Mouse (Mus musculus): ENCODE data around the gene Chit1. TPM values are rescaled to one million over a fixed set of nuclear protein-coding genes. Genes with fewer than 3 reads are reported as not detected.
A peak's percentile ranks its signal among the peaks of the same experiment; 100 is the strongest.

Chit1 gene
- 0.32 and 0.49 TPM in 2 replicates for polyA plus RNA-seq (2016; fragmentation: Nextera tagmentation; extraction: Ambion mirVana)

GRCm38 (mm10) chr1:134110979-134111378 lies at the start of gene Chit1:
Gene Chit1 (plus strand): TSS chr1:134111242.
- 58% methylated on average over 4 of the region's 4 CpGs for WGBS
- H3K27ac ChIP-seq (ENCODE audit: poor library complexity, severe bottlenecking): no peak within 1 kb of the TSS

GRCm38 (mm10) chr1:134061915-134062314 lies 49.1 kb upstream of the Chit1 start:
- H3K9me3 ChIP-seq (replicated peaks): no peaks in the 10 kb centered on the region
- no peaks in the 10 kb centered on the region for H3K36me3 ChIP-seq
- peak overlapping the region; percentile 99; the same call in 1 of the 2 replicates for H3K27ac ChIP-seq (ENCODE audit: poor library complexity, severe bottlenecking)
- no peak for ATAC-seq (ENCODE audit: insufficient number of reproducible peaks, low FRiP score)
- H3K9ac ChIP-seq: no peak overlapping the region
- WGBS: 76% methylated on average over 3 of the region's 3 CpGs
- H3K4me2 ChIP-seq: no peak overlapping the region
- H3K4me1 ChIP-seq (replicated peaks): peaks cover 68% of the 10 kb centered on the region
- no peaks in the 10 kb centered on the region for H3K27me3 ChIP-seq (replicated peaks)
- H3K4me3 ChIP-seq: no peak overlapping the region

More at GRCm38 (mm10) chr1:134110979-134111378, at the start of gene Chit1:
- Histone ChIP-seq H3K9ac (no peak within 1 kb of the TSS), H3K9me3 (replicated peaks) (no peaks in the 10 kb centered on the region), H3K4me3 (no peak within 1 kb of the TSS), H3K36me3 (no peaks in the 10 kb centered on the region), H3K4me2 (no peak within 1 kb of the TSS), H3K27me3 (replicated peaks) (0 out of 2 replicates have a peak, but pooled peaks cover 4% of the 10 kb centered on the region), H3K4me1 (replicated peaks) (0 out of 2 replicates have a peak, but pooled peaks cover 3% of the 10 kb centered on the region)
- no peak for ATAC-seq (ENCODE audit: insufficient number of reproducible peaks, low FRiP score)

GRCm38 (mm10) chr1:134062411-134063085 lies 48.5 kb upstream of the Chit1 start:
- H3K4me1 ChIP-seq (replicated peaks): peaks cover 74% of the 10 kb centered on the region
- H3K4me2 ChIP-seq: peak overlapping the region; percentile 60
- H3K9ac ChIP-seq: peak overlapping the region; percentile 62
- no peaks in the 10 kb centered on the region for H3K9me3 ChIP-seq (replicated peaks)
- no peak for ATAC-seq (ENCODE audit: insufficient number of reproducible peaks, low FRiP score)
- WGBS: 14% methylated on average over 11 of the region's 11 CpGs
- H3K4me3 ChIP-seq: 0 out of 2 replicates have a peak overlapping the region, but pooled peaks have one; percentile 12
- no peaks in the 10 kb centered on the region for H3K27me3 ChIP-seq (replicated peaks)
- no peaks in the 10 kb centered on the region for H3K36me3 ChIP-seq
- H3K27ac ChIP-seq (ENCODE audit: poor library complexity, severe bottlenecking): peak overlapping the region; percentile 99

- Histone ChIP-seq H3K4me3 (peak overlapping the region; percentile 12), H3K4me2 (peak overlapping the region; percentile 60), H3K27ac (ENCODE audit: poor library complexity, severe bottlenecking) (peak overlapping the region; percentile 99), H3K4me1 (replicated peaks) (peaks cover 74% of the 10 kb centered on the region), H3K9me3 (replicated peaks) (no peaks in the 10 kb centered on the region), H3K27me3 (replicated peaks) (0 out of 2 replicates have a peak, but pooled peaks cover under 1% of the 10 kb centered on the region), H3K9ac (peak overlapping the region; percentile 62), H3K36me3 (no peaks in the 10 kb centered on the region)
- 2% methylated on average over 33 of the region's 33 CpGs for WGBS
- ATAC-seq (ENCODE audit: insufficient number of reproducible peaks, low FRiP score): no peak; the same call in 1 of the 2 replicates
Observed at GRCm38 (mm10) chr1:134063086-134063772, 47.8 kb upstream of the Chit1 start.

GRCm38 (mm10) chr1:134063773-134064125 lies 47.3 kb upstream of the Chit1 start:
- Histone ChIP-seq H3K4me2 (peak overlapping the region; percentile 60), H3K9me3 (replicated peaks) (no peaks in the 10 kb centered on the region), H3K4me1 (replicated peaks) (peaks cover 74% of the 10 kb centered on the region), H3K27me3 (replicated peaks) (0 out of 2 replicates have a peak, but pooled peaks cover 3% of the 10 kb centered on the region), H3K4me3 (peak overlapping the region; percentile 12), H3K9ac (peak overlapping the region; percentile 62), H3K36me3 (no peaks in the 10 kb centered on the region), H3K27ac (ENCODE audit: poor library complexity, severe bottlenecking) (peak overlapping the region; percentile 99)
- ATAC-seq (ENCODE audit: insufficient number of reproducible peaks, low FRiP score): no peak
- WGBS: 26% methylated on average over 9 of the region's 9 CpGs

- ATAC-seq (ENCODE audit: insufficient number of reproducible peaks, low FRiP score): no peak
- Histone ChIP-seq H3K9ac (no peak overlapping the region), H3K27me3 (replicated peaks) (0 out of 2 replicates have a peak, but pooled peaks cover 3% of the 10 kb centered on the region), H3K27ac (ENCODE audit: poor library complexity, severe bottlenecking) (peak overlapping the region; percentile 99), H3K4me3 (no peak overlapping the region), H3K4me1 (replicated peaks) (peaks cover 74% of the 10 kb centered on the region), H3K4me2 (no peak overlapping the region), H3K9me3 (replicated peaks) (no peaks in the 10 kb centered on the region), H3K36me3 (no peaks in the 10 kb centered on the region)
- 90% methylated on average over 2 of the region's 2 CpGs for WGBS
Observed at GRCm38 (mm10) chr1:134064296-134064831, 46.7 kb upstream of the Chit1 start.

GRCm38 (mm10) chr1:134065241-134065809 lies 45.7 kb upstream of the Chit1 start:
- H3K9me3 ChIP-seq (replicated peaks): no peaks in the 10 kb centered on the region
- H3K9ac ChIP-seq: no peak overlapping the region
- no peak overlapping the region for H3K4me3 ChIP-seq
- 51% methylated on average over 4 of the region's 4 CpGs for WGBS
- no peaks in the 10 kb centered on the region for H3K36me3 ChIP-seq
- peaks cover 73% of the 10 kb centered on the region for H3K4me1 ChIP-seq (replicated peaks)
- H3K27me3 ChIP-seq (replicated peaks): 0 out of 2 replicates have a peak, but pooled peaks cover 3% of the 10 kb centered on the region
- peak overlapping the region; percentile 44; the same call in 1 of the 2 replicates for H3K27ac ChIP-seq (ENCODE audit: poor library complexity, severe bottlenecking)
- no peak for ATAC-seq (ENCODE audit: insufficient number of reproducible peaks, low FRiP score)
- H3K4me2 ChIP-seq: no peak overlapping the region

- Histone ChIP-seq H3K4me3 (no peak overlapping the region), H3K27ac (ENCODE audit: poor library complexity, severe bottlenecking) (no peak overlapping the region), H3K4me2 (no peak overlapping the region), H3K9ac (no peak overlapping the region), H3K9me3 (replicated peaks) (no peaks in the 10 kb centered on the region), H3K27me3 (replicated peaks) (0 out of 2 replicates have a peak, but pooled peaks cover 3% of the 10 kb centered on the region), H3K36me3 (no peaks in the 10 kb centered on the region), H3K4me1 (replicated peaks) (peaks cover 75% of the 10 kb centered on the region)
- ATAC-seq (ENCODE audit: insufficient number of reproducible peaks, low FRiP score): no peak
- 69% methylated on average over 3 of the region's 3 CpGs for WGBS
Observed at GRCm38 (mm10) chr1:134066554-134066953, 44.5 kb upstream of the Chit1 start.

- 11% methylated on average over 8 of the region's 8 CpGs for WGBS
- Histone ChIP-seq H3K27me3 (replicated peaks) (0 out of 2 replicates have a peak, but pooled peaks cover 3% of the 10 kb centered on the region), H3K9ac (0 out of 2 replicates have a peak overlapping the region, but pooled peaks have one; percentile 33), H3K27ac (ENCODE audit: poor library complexity, severe bottlenecking) (no peak overlapping the region), H3K36me3 (no peaks in the 10 kb centered on the region), H3K4me1 (replicated peaks) (peaks cover 74% of the 10 kb centered on the region), H3K4me3 (no peak overlapping the region), H3K4me2 (no peak overlapping the region), H3K9me3 (replicated peaks) (no peaks in the 10 kb centered on the region)
- ATAC-seq (ENCODE audit: insufficient number of reproducible peaks, low FRiP score): no peak
Observed at GRCm38 (mm10) chr1:134067143-134067619, 43.9 kb upstream of the Chit1 start.

- H3K9ac ChIP-seq: no peak overlapping the region
- no peak overlapping the region for H3K4me2 ChIP-seq
- peaks cover 71% of the 10 kb centered on the region for H3K4me1 ChIP-seq (replicated peaks)
- no peaks in the 10 kb centered on the region for H3K9me3 ChIP-seq (replicated peaks)
- WGBS: 61% methylated on average over 8 of the region's 8 CpGs
- 0 out of 2 replicates have a peak, but pooled peaks cover 3% of the 10 kb centered on the region for H3K27me3 ChIP-seq (replicated peaks)
- H3K4me3 ChIP-seq: no peak overlapping the region
- no peak overlapping the region for H3K27ac ChIP-seq (ENCODE audit: poor library complexity, severe bottlenecking)
- ATAC-seq (ENCODE audit: insufficient number of reproducible peaks, low FRiP score): no peak
- peaks cover 7% of the 10 kb centered on the region for H3K36me3 ChIP-seq
Observed at GRCm38 (mm10) chr1:134070099-134070669, 40.9 kb upstream of the Chit1 start.
